Mouse (Mus musculus) thymus, postnatal 10 days (tissue): ENCODE results near the gene Spaca5.

Source experiments
- DNase-seq, 2 experiments: peaks; one replicate each; pipeline ENCODE4 v3.0.0; 2021; ENCODE audit warnings: low spot score in 2 of 2

Spaca5 gene

DNA sequence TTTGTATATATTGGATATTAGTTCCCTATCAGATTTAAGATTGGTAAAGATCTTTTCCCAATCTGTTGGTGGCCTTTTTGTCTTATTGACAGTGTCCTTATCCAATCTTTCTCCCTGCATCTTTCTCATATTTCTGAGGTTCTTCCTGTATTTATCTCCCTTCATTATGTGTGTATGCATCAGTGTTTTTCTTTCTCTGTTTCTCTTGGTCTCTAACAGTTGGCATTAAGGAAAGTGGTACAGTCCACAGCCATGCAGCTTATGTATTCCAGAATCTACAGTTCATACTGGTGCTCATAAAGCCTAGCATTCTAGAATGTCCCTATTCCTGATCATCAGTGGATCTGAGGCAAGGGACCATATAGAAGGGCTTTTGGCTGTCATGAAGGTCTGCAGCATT lies at the start of gene Spaca5:
Gene Spaca5, plus strand, starts transcription at position 301 of the 400 bp plus-strand sequence.
- DNase-seq, result no peak

DNA sequence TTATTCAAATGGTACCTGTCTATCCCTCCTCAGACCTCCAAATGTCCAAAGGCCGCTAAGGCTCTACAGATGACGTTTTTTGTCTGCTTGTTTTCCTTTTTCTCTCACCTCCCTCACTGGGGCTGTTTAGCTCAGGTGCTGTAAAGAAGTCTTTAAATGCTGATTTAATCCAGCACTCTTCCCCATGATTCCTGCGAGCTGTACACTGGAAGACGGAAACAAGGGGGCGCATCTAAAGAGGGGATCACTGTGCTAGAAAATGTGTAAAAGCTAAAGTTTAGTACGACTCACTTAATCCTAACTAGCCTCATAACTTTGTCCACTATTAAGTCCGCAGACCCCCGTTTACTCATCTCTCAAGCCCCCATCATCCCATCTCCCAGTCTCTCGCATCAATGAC lies 6.7 kb upstream of the Spaca5 start:
- peak in 1 of 2 experiments; percentile 3 for DNase-seq

DNA sequence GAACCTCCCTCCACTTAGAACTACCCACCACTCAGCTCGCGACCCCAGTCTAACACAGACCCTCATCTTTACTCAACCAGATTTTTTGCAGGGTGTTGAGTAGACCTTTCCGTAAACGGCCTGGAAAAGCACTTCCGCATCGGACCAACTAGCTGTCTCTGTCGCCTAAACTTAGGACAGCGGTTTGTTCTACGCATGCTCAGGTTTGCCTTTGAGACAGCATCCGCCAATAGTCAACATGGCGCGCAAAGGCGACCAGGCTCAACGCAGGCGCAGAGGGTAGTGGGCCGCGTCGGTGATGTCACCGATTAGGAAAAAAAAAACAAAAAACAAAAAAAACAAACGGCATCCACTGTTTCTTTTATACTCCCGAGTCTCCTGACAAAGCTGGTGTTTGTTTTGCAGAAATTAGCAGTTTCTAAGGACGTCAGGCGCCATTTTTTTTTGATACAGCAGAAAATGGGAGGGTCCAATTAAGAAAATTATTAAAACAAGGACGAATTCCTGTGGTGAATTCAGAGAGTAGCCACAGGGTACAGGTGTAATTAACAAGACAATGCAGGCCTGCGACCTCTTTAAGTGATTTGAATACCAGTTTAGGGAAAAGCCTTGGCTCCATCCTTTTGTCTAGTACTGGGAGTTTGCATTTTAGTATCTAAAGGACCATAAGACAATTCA lies 6.2 kb upstream of the Spaca5 start, which contains the start of gene Zfp182:
Gene Zfp182, minus strand, starts transcription at position 451 of the 678 bp plus-strand sequence.
- DNase-seq, result peak; percentile 66 to 69

DNA sequence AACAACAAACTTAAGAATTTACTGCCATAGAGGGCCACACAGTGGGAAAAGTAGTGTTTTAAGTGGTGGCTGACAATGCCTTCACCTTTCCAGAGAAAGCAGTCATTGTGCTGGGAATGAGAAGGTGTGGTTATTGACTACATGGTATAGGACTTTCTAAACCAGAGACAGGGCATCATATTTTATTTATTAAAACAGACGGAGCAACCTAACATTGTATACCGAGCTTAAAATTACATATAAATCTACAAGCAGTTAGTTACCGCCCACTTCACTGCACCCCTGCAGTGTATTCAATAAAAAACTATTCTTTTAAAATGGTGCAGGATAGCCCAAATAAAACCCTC lies 5.7 kb upstream of the Spaca5 start:
- no peak for DNase-seq

DNA sequence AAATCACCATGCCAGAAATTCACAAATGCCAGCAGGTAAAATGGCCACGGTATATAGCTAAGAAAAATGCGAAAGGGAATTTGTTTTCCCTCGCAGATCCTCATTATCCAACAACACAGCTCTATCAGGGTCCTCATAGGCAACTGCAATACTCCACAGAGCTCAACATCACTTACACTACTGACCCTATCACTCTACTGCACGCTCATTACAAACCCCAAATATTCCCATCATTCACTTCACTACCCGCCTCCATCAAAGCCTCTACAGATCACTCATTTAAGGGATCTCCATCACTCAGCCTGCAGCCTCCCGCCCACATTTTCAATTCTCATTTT lies 20.4 kb downstream of the Spaca5 start:
- DNase-seq, result no peak

DNA sequence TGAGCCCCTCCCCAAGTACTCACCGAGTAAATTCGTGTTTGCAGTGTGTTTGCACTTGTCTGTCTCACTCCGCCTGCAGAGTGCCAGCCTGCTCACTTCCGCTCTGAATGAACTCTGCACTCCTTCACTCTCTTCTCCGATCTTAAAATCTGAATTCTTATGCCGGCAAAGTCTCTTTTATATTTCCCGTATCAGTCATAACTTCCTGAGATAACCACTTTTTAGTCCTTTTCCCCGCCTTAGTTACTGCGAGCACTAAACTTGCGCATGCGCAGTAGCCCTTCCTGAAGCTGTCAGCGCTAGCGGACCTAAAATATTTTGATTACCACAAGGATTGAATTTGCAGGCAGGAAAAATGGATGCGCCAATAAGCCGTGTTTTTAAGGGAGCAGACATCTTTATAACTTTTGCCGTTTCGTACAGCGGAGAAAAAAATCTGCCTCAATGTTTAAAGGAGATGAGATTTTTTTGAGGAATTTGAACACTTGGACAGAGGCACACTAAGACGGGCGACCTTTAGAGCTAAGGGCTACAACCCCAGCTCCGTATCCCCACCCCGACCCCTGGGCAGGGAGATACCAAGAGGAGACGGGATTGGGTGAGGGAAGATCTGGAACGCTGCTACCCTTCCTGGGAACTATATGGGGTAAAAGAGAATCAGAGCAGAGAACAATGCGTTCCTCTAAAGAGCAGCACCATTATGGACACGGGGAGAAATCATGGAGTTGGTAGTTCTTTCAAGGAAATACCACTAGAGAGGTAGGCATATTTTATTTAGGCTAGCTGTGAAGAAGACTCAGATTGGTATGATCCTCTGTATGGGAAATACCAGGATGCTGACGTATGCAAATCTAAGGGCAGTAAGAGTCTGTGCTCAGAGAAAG lies 21.0 kb downstream of the Spaca5 start, which contains the start of gene Zfp300:
Gene Zfp300, minus strand, starts transcription at position 545 of the 884 bp plus-strand sequence.
- peak; percentile 24 to 46 for DNase-seq

DNA sequence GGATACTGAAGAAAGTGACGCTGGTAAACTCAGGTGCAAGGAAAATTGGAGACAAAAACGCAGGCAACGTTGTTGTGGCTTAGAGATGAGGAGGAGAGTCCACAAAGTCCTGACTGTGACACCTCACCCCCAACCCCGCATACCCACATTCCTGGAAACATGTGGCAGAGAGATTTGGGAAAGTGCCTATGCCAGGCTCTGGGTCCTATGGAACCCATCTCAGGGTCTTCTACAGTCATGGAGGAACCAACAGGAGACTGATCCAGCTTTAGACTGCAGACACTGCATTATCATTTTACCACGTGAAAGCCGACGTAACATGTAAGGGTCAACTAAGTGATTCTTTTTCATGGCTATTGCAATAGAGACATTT lies 21.6 kb downstream of the Spaca5 start:
- no peak for DNase-seq

DNA sequence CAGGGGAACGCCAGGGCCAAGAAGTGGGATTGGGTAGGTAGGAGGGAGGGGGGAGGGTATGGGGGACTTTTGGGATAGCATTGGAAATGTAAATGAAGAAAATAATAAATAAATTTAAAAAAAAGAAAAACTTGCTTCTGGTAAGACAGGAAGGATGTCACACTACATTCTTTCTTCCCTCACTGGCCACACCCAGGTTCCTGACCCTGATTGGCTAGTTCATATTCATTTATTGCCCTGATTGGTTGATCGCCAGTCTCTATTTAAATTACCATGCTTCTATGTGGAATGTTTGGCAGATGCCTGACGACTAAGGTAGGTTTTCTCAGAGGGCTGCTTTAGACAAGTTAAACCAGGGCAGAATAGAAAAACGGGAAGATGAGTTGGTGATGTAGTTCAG lies 47.3 kb downstream of the Spaca5 start, which contains the start of gene Ssxa1:
Gene Ssxa1, plus strand, starts transcription at position 301 of the 400 bp plus-strand sequence.
- DNase-seq, result no peak
